Mouse (Mus musculus) lung, embryonic 14.5 days (tissue): ENCODE measurements around the gene Anks1b. TPM values are rescaled to one million over a fixed set of nuclear protein-coding genes. Genes with fewer than 3 reads are reported as not detected.
A peak's percentile ranks its signal among the peaks of the same experiment; 100 is the strongest.

Experiments
- ATAC-seq: fragments of 200-750 bp; cut with Nextera tagmentation; 2 replicates; pipeline ENCODE4 v1.8.0; 2017; ENCODE audit warnings: mild to moderate bottlenecking, moderate TSS enrichment, moderate library complexity; ENCODE audit not compliant: insufficient read depth
- DNase-seq: peaks from one replicate; pipeline ENCODE4 v3.0.0-alpha.2; 2015
- H3K27ac ChIP-seq: fragments of 300-500 bp; sonication (generic); 2 replicates; pipeline ENCODE4 v1.5.1; 2014; ENCODE audit warnings: low read depth, mild to moderate bottlenecking, moderate library complexity
- H3K27me3 ChIP-seq: fragments of 300-500 bp; sonication (generic); 2 replicates; pipeline ENCODE4 v1.6.1; 2014; ENCODE audit warnings: low read length, control low read depth; ENCODE audit not compliant: insufficient read depth
- H3K36me3 ChIP-seq: fragments of 300-500 bp; sonication (generic); 2 replicates; pipeline ENCODE4 v1.6.1; 2014; ENCODE audit warnings: control low read depth; ENCODE audit not compliant: insufficient read depth
- H3K4me1 ChIP-seq: fragments of 300-500 bp; sonication (generic); 2 replicates; pipeline ENCODE4 v1.6.1; 2014; ENCODE audit warnings: antibody characterized with exemption, control low read depth; ENCODE audit not compliant: insufficient read depth
- H3K4me2 ChIP-seq: fragments of 300-500 bp; sonication (generic); 2 replicates; pipeline ENCODE4 v1.6.1; 2014; ENCODE audit warnings: mild to moderate bottlenecking
- H3K4me3 ChIP-seq: fragments of 300-500 bp; sonication (generic); 2 replicates; pipeline ENCODE4 v1.5.1; 2014; ENCODE audit warnings: low read depth, low read length
- H3K9ac ChIP-seq: fragments of 300-500 bp; sonication (generic); 2 replicates; pipeline ENCODE4 v1.6.1; 2014
- H3K9me3 ChIP-seq: fragments of 300-500 bp; sonication (generic); 2 replicates; pipeline ENCODE4 v1.6.1; 2016; ENCODE audit warnings: low read depth, low read length, control low read depth
- CTCF ChIP-seq: IDR thresholded peaks from 2 replicates; pipeline ENCODE4 v1.5.1; 2016; ENCODE audit warnings: antibody characterized with exemption, low read depth
- WGBS: fragments of 180-500 bp; shearing (Covaris S2); extraction: QIAGEN DNeasy Blood & Tissue Kit; methylation state at CpG from one replicate; pipeline ENCODE4 v1.1.7; 2014; 5-methylcytosine and 5-hydroxymethylcytosine counted together
- polyA plus RNA-seq: library from polyadenylated mRNA; unstranded; fragments of >200 nt; fragmentation: Nextera tagmentation; extraction: Ambion mirVana; gene quantifications from 2 replicates; pipeline ENCODE4 v1.2.1, GENCODE M21; 2014

Gene Anks1b
- polyA plus RNA-seq, 1 experiment from 2014 or later: 1.2 TPM

DNA sequence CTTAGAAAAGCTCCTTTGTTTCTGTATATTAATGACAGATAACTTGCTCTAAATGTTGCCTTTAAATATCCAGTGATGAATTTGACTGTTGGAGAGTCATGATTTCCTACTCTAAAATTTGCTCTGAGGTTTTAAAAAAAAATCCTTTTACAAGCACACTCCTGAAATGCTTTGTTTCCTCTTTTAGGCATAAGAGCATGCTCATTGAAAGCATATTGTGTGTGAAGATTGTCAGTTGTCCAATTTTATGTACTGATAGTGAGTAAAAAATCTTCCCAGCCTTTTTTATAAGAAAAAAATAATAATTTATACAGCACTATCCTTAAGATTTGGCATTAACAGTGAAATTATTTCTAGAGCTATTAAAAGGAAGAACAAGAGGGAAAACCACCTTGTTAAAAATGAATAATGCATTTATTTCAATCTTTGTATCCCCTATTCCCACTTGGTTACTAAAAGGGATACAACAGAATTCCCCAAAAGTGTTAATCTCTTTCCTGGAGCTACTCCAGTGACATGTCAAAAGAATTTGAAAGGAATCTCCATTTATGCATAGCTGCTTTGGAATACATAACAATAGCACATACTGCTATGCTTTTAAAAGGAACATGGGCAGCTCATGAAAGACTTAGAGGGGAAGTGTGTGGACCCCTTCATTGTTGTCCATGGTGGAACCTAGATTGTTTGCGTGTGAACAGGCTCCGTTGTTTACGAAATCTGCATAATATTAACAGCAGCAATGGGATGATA is 130.8 kb downstream of the Anks1b start:
- TF ChIP-seq CTCF: no peak
- no peaks in the 10 kb centered on the region for H3K9me3 ChIP-seq
- H3K4me2 ChIP-seq: no peak overlapping the region
- DNase-seq: no peak
- H3K27ac ChIP-seq: no peak overlapping the region
- H3K27me3 ChIP-seq: no peaks in the 10 kb centered on the region
- WGBS: 81% methylated on average over 3 of the region's 3 CpGs
- H3K4me3 ChIP-seq: no peak overlapping the region
- no peak overlapping the region for H3K9ac ChIP-seq
- ATAC-seq: no peak
- no peaks in the 10 kb centered on the region for H3K4me1 ChIP-seq
- H3K36me3 ChIP-seq: no peaks in the 10 kb centered on the region

DNA sequence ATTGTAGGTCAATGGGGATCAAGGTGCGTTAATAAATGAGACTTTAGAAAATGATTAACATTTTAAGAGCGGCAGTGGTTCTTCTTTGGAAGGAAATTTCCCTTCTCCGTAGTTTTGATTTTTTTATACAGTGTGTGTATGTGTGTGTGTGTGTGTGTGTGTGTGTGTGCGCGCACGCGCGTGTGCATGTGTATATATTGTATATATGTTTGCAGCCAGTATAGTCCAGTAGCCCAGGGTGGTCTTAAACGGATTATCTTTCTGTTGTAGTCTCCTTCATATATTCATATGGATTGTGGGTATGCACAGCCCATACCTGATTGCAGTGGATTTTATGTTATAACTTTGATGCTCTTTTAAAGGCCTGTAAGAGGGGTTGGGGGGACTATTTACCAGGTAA is 131.6 kb downstream of the Anks1b start:
- Histone ChIP-seq H3K36me3 (no peaks in the 10 kb centered on the region), H3K27ac (no peak overlapping the region), H3K27me3 (no peaks in the 10 kb centered on the region), H3K4me2 (no peak overlapping the region), H3K9ac (no peak overlapping the region), H3K4me1 (no peaks in the 10 kb centered on the region), H3K9me3 (no peaks in the 10 kb centered on the region), H3K4me3 (no peak overlapping the region)
- WGBS: 86% methylated on average over 9 of the region's 9 CpGs
- ATAC-seq (no peak), DNase-seq (no peak)
- no peak for TF ChIP-seq CTCF

DNA sequence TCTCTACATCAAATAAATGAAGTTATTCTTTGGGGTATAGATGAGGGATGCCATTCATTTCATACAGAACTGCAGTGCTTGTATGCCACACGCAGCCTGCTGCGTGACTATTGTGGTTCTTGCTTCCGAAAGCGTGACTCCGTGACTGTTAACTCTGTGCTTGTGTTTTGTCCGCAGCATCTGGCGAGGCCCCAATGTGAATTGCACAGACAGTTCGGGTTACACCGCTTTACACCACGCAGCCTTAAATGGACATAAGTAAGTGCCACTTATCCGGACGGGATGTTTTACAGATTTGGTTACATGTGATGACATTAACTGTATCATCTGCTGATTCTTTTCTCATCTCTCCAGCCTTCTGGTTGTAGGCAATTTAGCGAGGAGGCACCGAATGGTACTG is 159.7 kb downstream of the Anks1b start:
- 62% methylated on average over 14 of the region's 14 CpGs for WGBS
- DNase-seq: no peak

DNA sequence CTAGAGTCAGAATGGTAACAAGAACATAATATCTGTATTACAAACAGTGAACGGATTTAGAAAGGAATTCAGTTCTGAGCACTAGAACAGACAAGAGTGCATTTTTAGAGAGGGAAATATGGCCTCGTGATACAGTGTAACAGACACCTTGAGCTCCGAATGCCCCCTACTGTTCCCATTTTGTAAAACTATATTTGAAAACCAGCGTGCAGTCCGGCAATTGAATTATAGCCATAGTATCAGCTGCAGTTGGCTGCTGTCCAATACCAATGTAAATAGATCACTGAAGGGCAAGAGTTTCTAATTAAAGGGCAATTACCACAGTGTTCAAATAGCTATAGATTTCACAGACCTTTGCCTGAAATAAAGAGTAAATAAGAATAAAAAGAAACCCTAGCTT is 170.0 kb downstream of the Anks1b start:
- no peaks in the 10 kb centered on the region for H3K4me1 ChIP-seq

More for the DNA sequence above, 159.7 kb downstream of the Anks1b start:
- TF ChIP-seq CTCF: no peak
- no peak overlapping the region for H3K27ac ChIP-seq
- ATAC-seq: no peak
- no peak overlapping the region for H3K4me3 ChIP-seq
- no peak overlapping the region for H3K9ac ChIP-seq
- no peak overlapping the region for H3K4me2 ChIP-seq
- no peaks in the 10 kb centered on the region for H3K9me3 ChIP-seq
- H3K36me3 ChIP-seq: no peaks in the 10 kb centered on the region
- no peaks in the 10 kb centered on the region for H3K27me3 ChIP-seq
- H3K4me1 ChIP-seq: no peaks in the 10 kb centered on the region

DNA sequence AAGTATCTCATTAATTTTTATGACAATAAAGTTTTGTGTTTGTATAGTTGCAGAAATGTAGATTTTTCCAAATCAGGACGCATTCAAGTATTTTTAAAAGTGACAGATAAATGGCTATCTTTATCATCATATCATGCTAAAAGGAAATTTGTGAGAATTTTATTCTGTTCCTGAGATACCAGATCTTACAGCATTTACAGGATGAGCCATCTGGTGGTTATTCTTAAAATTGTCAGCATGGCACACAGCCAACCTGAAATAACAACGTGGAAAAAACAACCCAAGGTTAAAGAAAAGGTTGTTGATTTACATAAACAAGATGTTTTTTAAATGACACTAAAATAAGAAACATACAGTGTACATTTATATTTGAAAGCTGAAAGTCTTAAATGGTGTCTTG is 170.5 kb downstream of the Anks1b start:
- no peaks in the 10 kb centered on the region for H3K9me3 ChIP-seq

More for the DNA sequence above, 170.0 kb downstream of the Anks1b start:
- H3K27me3 ChIP-seq: no peaks in the 10 kb centered on the region
- TF ChIP-seq CTCF: peak; percentile 38
- WGBS: 15% methylated on average over 5 of the region's 5 CpGs
- no peak overlapping the region for H3K4me2 ChIP-seq
- H3K27ac ChIP-seq: no peak overlapping the region
- ATAC-seq: peak; percentile 41; the same call in 1 of the 2 replicates
- no peak overlapping the region for H3K9ac ChIP-seq
- no peaks in the 10 kb centered on the region for H3K36me3 ChIP-seq
- DNase-seq: peak; percentile 71
- no peak overlapping the region for H3K4me3 ChIP-seq
- no peaks in the 10 kb centered on the region for H3K9me3 ChIP-seq

DNA sequence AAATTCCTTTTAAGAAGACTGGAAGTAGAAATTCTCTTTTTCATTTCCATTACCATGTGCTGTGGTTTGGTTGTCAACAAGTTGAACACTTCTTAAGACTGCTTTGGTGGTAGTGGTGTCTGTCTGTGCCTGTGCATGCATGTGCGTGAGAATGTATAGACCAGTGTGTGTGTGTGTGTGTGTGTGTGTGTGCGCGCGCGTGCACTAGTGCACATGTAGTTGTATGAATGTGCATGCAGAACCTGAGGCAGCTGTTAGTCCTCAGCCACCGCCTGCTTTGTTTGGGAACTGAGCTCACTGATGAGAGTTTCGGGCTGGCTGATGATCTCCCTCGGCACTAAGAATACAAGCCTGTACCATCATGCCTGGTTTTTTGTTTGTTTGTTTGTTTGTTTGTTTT is 170.9 kb downstream of the Anks1b start:
- WGBS: 68% methylated on average over 8 of the region's 8 CpGs
- H3K27ac ChIP-seq: no peak overlapping the region
- H3K27me3 ChIP-seq: no peaks in the 10 kb centered on the region
- no peaks in the 10 kb centered on the region for H3K36me3 ChIP-seq
- ATAC-seq: peak; percentile 75; the same call in 1 of the 2 replicates
- no peak for TF ChIP-seq CTCF
- H3K4me1 ChIP-seq: no peaks in the 10 kb centered on the region
- H3K4me2 ChIP-seq: no peak overlapping the region
- H3K4me3 ChIP-seq: no peak overlapping the region
- H3K9ac ChIP-seq: no peak overlapping the region
- H3K9me3 ChIP-seq: no peaks in the 10 kb centered on the region
- DNase-seq: peak; percentile 66

More for the DNA sequence above, 170.5 kb downstream of the Anks1b start:
- Histone ChIP-seq H3K9ac (no peak overlapping the region), H3K4me3 (no peak overlapping the region), H3K4me2 (no peak overlapping the region), H3K27me3 (no peaks in the 10 kb centered on the region), H3K27ac (no peak overlapping the region), H3K4me1 (no peaks in the 10 kb centered on the region), H3K36me3 (no peaks in the 10 kb centered on the region)
- ATAC-seq (no peak), DNase-seq (peak; percentile 72)
- WGBS: 28% methylated on average over 2 of the region's 2 CpGs
- 0 out of 2 replicates have a peak, but pooled peaks have one; percentile 35 for TF ChIP-seq CTCF

DNA sequence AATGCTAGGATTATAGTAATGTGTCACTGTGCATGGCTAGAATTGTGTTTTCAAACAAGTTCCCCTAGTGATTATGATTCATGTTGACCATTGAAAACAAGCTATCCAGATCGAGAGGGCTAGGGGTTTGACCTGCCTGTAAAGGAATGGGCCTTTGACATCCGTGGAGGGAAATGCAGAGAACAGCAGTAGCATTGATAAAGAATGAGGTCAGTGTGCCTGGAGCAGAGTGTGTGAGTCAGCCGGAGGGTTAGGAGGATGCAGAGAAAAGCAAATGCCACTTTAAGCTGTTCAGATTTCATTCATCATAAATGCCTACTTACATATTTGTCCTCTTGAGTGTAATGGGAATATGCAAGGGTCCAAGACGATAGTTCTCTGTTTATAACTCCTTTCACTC is 195.3 kb downstream of the Anks1b start:
- DNase-seq (no peak), ATAC-seq (no peak)
- Histone ChIP-seq H3K9ac (no peak overlapping the region), H3K27me3 (no peaks in the 10 kb centered on the region), H3K27ac (no peak overlapping the region), H3K4me3 (no peak overlapping the region), H3K9me3 (no peaks in the 10 kb centered on the region), H3K36me3 (no peaks in the 10 kb centered on the region), H3K4me2 (no peak overlapping the region), H3K4me1 (no peaks in the 10 kb centered on the region)
- WGBS: 45% methylated on average over 4 of the region's 4 CpGs
- no peak for TF ChIP-seq CTCF
